Mouse (Mus musculus) CH12.LX (cell line): ENCODE data around the gene Flt3l. TPM values are rescaled to one million over a fixed set of nuclear protein-coding genes. Genes with fewer than 3 reads are reported as not detected.

ENCODE experiments used
- DNase-seq: peaks from one replicate; pipeline ENCODE4 v3.0.0-alpha.2; 2013; ENCODE audit errors: extremely low read depth
- H3K27ac ChIP-seq: 2 replicates; pipeline ENCODE4 v1.5.1; 2012; ENCODE audit warnings: low read depth, mild to moderate bottlenecking, control low read depth, moderate library complexity; ENCODE audit not compliant: insufficient read depth
- H3K27me3 ChIP-seq: replicated peaks from 2 replicates; pipeline ENCODE3; 2012; ENCODE audit warnings: inconsistent platforms
- H3K36me3 ChIP-seq, 2 experiments: replicated peaks in 1 of 2; 2 replicates each; pipeline versions ENCODE3 to v1.6.1; 2012; ENCODE audit warnings: inconsistent platforms in 1 of 2, low read length in 1 of 2, mild to moderate bottlenecking in 1 of 2, mixed read lengths in 1 of 2, moderate library complexity in 1 of 2; ENCODE audit not compliant: control insufficient read depth in 1 of 2, insufficient read depth in 1 of 2
- H3K4me1 ChIP-seq, 2 experiments: 2 replicates each; pipeline ENCODE4 v1.6.1; 2012; ENCODE audit warnings: inconsistent platforms in 1 of 2, moderate library complexity in 1 of 2; ENCODE audit not compliant: insufficient read depth in 2 of 2, control insufficient read depth in 1 of 2
- H3K4me2 ChIP-seq: 2 replicates; pipeline ENCODE4 v1.6.1; 2012; ENCODE audit warnings: low read depth, mild to moderate bottlenecking, control low read depth; ENCODE audit not compliant: poor library complexity, insufficient read depth, severe bottlenecking
- H3K4me3 ChIP-seq, 3 experiments: fragments of 150-350 bp in 1 of 3; sonication (generic) in 1 of 3; replicated peaks in 1 of 3; 2 replicates each; pipeline versions ENCODE3 to v1.5.1; 2011 to 2012; ENCODE audit warnings: low read depth in 2 of 3, low read length in 2 of 3, mild to moderate bottlenecking in 2 of 3, moderate library complexity in 2 of 3, control low read depth in 1 of 3, improper control_type of control experiment in 1 of 3, inconsistent platforms in 1 of 3, mixed read lengths in 1 of 3; ENCODE audit not compliant: poor library complexity in 1 of 3
- H3K79me2 ChIP-seq: replicated peaks from 2 replicates; pipeline ENCODE4 v1.6.1; 2012; ENCODE audit warnings: mild to moderate bottlenecking, moderate library complexity; ENCODE audit not compliant: control insufficient read depth, poor library complexity, insufficient read depth, severe bottlenecking; ENCODE audit errors: extremely low read depth
- H3K9ac ChIP-seq: 2 replicates; pipeline ENCODE4 v1.6.1; 2012; ENCODE audit warnings: low read depth, mild to moderate bottlenecking, control low read depth, moderate library complexity; ENCODE audit not compliant: insufficient read depth
- H3K9me3 ChIP-seq: replicated peaks from 2 replicates; pipeline ENCODE3; 2012; ENCODE audit warnings: low read length, inconsistent platforms, mixed read lengths
- CHD2 ChIP-seq: IDR thresholded peaks from 2 replicates; pipeline ENCODE4 v1.6.1; 2011; ENCODE audit warnings: low read length, improper control_type of control experiment
- ELF1 ChIP-seq: IDR thresholded peaks from 2 replicates; pipeline ENCODE4 v1.6.1; 2014; ENCODE audit warnings: low read depth, mild to moderate bottlenecking, inconsistent platforms, low read length, improper control_type of control experiment
- ETS1 ChIP-seq: conservative IDR thresholded peaks from 2 replicates; pipeline ENCODE4 v1.6.1; 2012; ENCODE audit warnings: low read depth, mild to moderate bottlenecking, inconsistent platforms, low read length, improper control_type of control experiment, moderate library complexity
- GABPA ChIP-seq: IDR thresholded peaks from 2 replicates; pipeline ENCODE4 v1.6.1; 2012; ENCODE audit warnings: low read depth, low read length, improper control_type of control experiment, inconsistent platforms; ENCODE audit not compliant: insufficient replicate concordance
- HCFC1 ChIP-seq: IDR thresholded peaks from 2 replicates; pipeline ENCODE4 v1.6.1; 2012; ENCODE audit warnings: low read depth, mild to moderate bottlenecking, inconsistent platforms, low read length, improper control_type of control experiment
- IRF4 ChIP-seq: IDR thresholded peaks from 2 replicates; pipeline ENCODE4 v1.6.1; 2014; ENCODE audit warnings: low read depth, mild to moderate bottlenecking, inconsistent platforms, low read length, improper control_type of control experiment
- JUND ChIP-seq: conservative IDR thresholded peaks from 2 replicates; pipeline ENCODE4 v1.6.1; 2011; ENCODE audit warnings: low read depth, low read length, improper control_type of control experiment
- MAX ChIP-seq: IDR thresholded peaks from 2 replicates; pipeline ENCODE4 v1.6.1; 2011; ENCODE audit warnings: low read length, improper control_type of control experiment
- MAZ ChIP-seq: IDR thresholded peaks from 2 replicates; pipeline ENCODE4 v1.6.1; 2012; ENCODE audit warnings: low read depth, mild to moderate bottlenecking, inconsistent platforms, low read length, improper control_type of control experiment, moderate library complexity
- MEF2A ChIP-seq: IDR thresholded peaks from 2 replicates; pipeline ENCODE4 v1.6.1; 2014; ENCODE audit warnings: low read depth, mild to moderate bottlenecking, inconsistent platforms, low read length, improper control_type of control experiment, borderline replicate concordance
- MXI1 ChIP-seq: IDR thresholded peaks from 2 replicates; pipeline ENCODE4 v1.6.1; 2011; ENCODE audit warnings: mild to moderate bottlenecking, low read depth, low read length, improper control_type of control experiment
- MYC ChIP-seq: IDR thresholded peaks from 2 replicates; pipeline ENCODE4 v1.6.1; 2011; ENCODE audit warnings: low read depth, mild to moderate bottlenecking, improper control_type of control experiment, low read length
- NELFE ChIP-seq: IDR thresholded peaks from 2 replicates; pipeline ENCODE4 v1.6.1; 2011; ENCODE audit warnings: low read depth, low read length, improper control_type of control experiment
- PAX5 ChIP-seq: IDR thresholded peaks from 2 replicates; pipeline ENCODE4 v1.6.1; 2012; ENCODE audit warnings: low read length, inconsistent platforms, mixed read lengths
- POLR2AphosphoS2 ChIP-seq: IDR thresholded peaks from 2 replicates; pipeline ENCODE4 v1.6.1; 2011; ENCODE audit warnings: low read depth, low read length, improper control_type of control experiment
- RAD21 ChIP-seq: IDR thresholded peaks from 2 replicates; pipeline ENCODE4 v1.6.1; 2011; ENCODE audit warnings: low read depth, mild to moderate bottlenecking, low read length, improper control_type of control experiment, moderate library complexity
- SIN3A ChIP-seq: IDR thresholded peaks from 2 replicates; pipeline ENCODE4 v1.6.1; 2012; ENCODE audit warnings: low read length, improper control_type of control experiment, inconsistent platforms
- SMC3 ChIP-seq: IDR thresholded peaks from 2 replicates; pipeline ENCODE4 v1.6.1; 2011; ENCODE audit warnings: low read depth, low read length, improper control_type of control experiment
- TBP ChIP-seq: conservative IDR thresholded peaks from 2 replicates; pipeline ENCODE4 v1.6.1; 2011; ENCODE audit warnings: low read depth, low read length, improper control_type of control experiment
- TCF12 ChIP-seq: IDR thresholded peaks from 2 replicates; pipeline ENCODE4 v1.6.1; 2014; ENCODE audit warnings: low read depth, mild to moderate bottlenecking, inconsistent platforms, low read length, improper control_type of control experiment
- UBTF ChIP-seq: IDR thresholded peaks from 2 replicates; pipeline ENCODE4 v1.6.1; 2012; ENCODE audit warnings: low read depth, mild to moderate bottlenecking, inconsistent platforms, low read length, improper control_type of control experiment, moderate library complexity
- USF2 ChIP-seq: conservative IDR thresholded peaks from 2 replicates; pipeline ENCODE4 v1.6.1; 2011; ENCODE audit warnings: low read depth, low read length, improper control_type of control experiment
- ZC3H11A ChIP-seq: IDR thresholded peaks from 2 replicates; pipeline ENCODE4 v1.6.1; 2012; ENCODE audit warnings: low read depth, mild to moderate bottlenecking, inconsistent platforms, low read length, improper control_type of control experiment
- ZKSCAN1 ChIP-seq: IDR thresholded peaks from 2 replicates; pipeline ENCODE4 v1.6.1; 2012; ENCODE audit warnings: low read depth, inconsistent platforms, low read length, improper control_type of control experiment, borderline replicate concordance
- ZNF384 ChIP-seq: IDR thresholded peaks from 2 replicates; pipeline ENCODE4 v1.6.1; 2012; ENCODE audit warnings: low read depth, low read length, improper control_type of control experiment, inconsistent platforms
- dilution Hi-C: fragments of 300-500 bp; cut with MboI; formaldehyde crosslinking; loops from 2 replicates; pipeline ENCODE4 v1.14.3; 2020; ENCODE audit warnings: low sequenced_read_pairs; ENCODE audit not compliant: extremely low pct_unique_long_range_greater_than_20kb, extremely low pct_ligation_motif_present
- in situ Hi-C: fragments of 300-500 bp; cut with MboI; formaldehyde crosslinking; loops from 3 replicates; pipeline ENCODE4 v1.14.3; 2019; ENCODE audit warnings: low sequenced_read_pairs, low pct_ligation_motif_present, low pct_unique_long_range_greater_than_20kb, mixed read lengths
- polyA plus RNA-seq: library from polyadenylated mRNA; unstranded; fragments of >175 nt; gene quantifications from 2 replicates; pipeline ENCODE4 v1.2.1, GENCODE M21; 2012; ENCODE audit warnings: low read depth; ENCODE audit not compliant: insufficient read length
- total RNA-seq, 2 experiments: library from RNA; depleted of rRNA; stranded (reverse); fragments of 300-350 nt in 1 of 2; fragments of >200 nt in 1 of 2; gene quantifications; 2 replicates each; pipeline ENCODE4 v1.2.3; 2012 to 2014

Gene Flt3l
- total and polyA plus RNA-seq, 3 experiments: 4.6 to 14.9 (median 4.9) TPM

DNA sequence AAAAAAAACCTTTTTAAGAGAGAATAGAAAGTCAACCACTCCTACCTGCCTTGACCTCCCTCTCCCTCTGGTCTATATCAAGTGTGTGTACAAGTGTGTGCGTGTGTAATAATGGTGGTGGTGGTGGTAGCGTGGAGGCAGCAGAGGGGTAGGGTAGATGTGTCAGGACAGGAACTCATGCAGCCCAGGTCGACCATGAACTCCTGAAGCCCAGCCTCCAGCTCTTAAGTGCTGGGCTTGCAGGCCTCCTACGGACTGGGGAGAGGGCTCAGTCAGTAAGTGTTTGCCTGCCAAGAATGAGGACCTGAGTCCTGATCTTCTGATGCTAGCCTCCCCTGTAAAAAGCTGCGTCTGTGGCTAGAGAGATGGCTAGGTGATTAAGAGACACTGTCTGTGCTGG is 31.3 kb downstream of the Flt3l start:
- in situ Hi-C loops (no loop called here), dilution Hi-C loops (no loop called here)
- no peak for DNase-seq
- H3K79me2 ChIP-seq: no peaks in the 10 kb centered on the region
- no peak overlapping the region for H3K4me2 ChIP-seq
- H3K9me3 ChIP-seq: no peaks in the 10 kb centered on the region
- H3K36me3 ChIP-seq: no peaks in the 10 kb centered on the region
- no peak for TF ChIP-seq TCF12
- TF ChIP-seq ZKSCAN1: no peak
- no peak for TF ChIP-seq SMC3
- no peak for TF ChIP-seq TBP
- TF ChIP-seq RAD21: no peak
- TF ChIP-seq ETS1: no peak
- no peak for TF ChIP-seq MAX
- TF ChIP-seq UBTF: no peak
- TF ChIP-seq NELFE: no peak
- no peak for TF ChIP-seq SIN3A
- no peak for TF ChIP-seq POLR2AphosphoS2
- no peak for TF ChIP-seq MEF2A
- TF ChIP-seq MAZ: no peak
- no peak for TF ChIP-seq HCFC1
- no peak for TF ChIP-seq MXI1
- TF ChIP-seq CHD2: no peak
- no peak for TF ChIP-seq ZC3H11A
- TF ChIP-seq IRF4: no peak
- no peak overlapping the region for H3K27ac ChIP-seq
- H3K4me1 ChIP-seq: no peaks in the 10 kb centered on the region; a peak in 1 of 4 replicates
- H3K9ac ChIP-seq: no peak overlapping the region
- H3K27me3 ChIP-seq: no peaks in the 10 kb centered on the region
- H3K4me3 ChIP-seq: no peak overlapping the region

DNA sequence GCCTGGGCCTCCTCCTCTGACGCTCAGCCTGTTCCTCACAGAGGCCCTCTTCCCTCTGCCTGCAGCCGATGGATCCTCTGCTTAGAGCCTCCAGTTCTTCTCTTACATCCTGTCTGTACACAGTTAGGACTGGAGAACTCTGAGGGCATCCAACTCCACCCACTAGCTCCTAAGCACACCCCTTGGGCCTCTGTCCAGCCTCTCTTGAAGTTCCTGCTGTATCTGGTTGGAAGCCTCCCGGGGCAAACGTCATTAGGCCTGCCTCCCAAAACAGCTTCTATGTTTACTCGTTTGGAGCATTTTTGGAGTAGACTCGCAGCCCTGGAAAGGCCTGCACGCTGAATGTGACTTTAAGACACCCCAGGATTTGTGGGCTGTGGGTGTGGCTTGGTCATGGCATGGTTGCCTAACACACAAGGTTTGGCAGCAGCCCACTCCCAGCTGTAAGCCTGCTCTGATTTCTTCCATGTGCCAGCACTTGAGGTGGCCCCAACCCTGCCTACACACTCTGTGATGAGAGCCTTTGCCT is 32.5 kb downstream of the Flt3l start, which contains the start of gene Fcgrt:
TSS of gene Fcgrt (minus strand) at position 200 of the 529 bp plus-strand sequence.
- no peaks in the 10 kb centered on the region for H3K36me3 ChIP-seq
- dilution Hi-C loops (no loop called here), in situ Hi-C loops (no loop called here)
- no peaks in the 10 kb centered on the region for H3K79me2 ChIP-seq
- H3K27ac ChIP-seq: no peak within 1 kb of the TSS
- H3K9me3 ChIP-seq: no peaks in the 10 kb centered on the region
- no peak within 1 kb of the TSS for H3K4me2 ChIP-seq
- H3K4me3 ChIP-seq: no peak within 1 kb of the TSS
- no peak for DNase-seq
- TF ChIP-seq CHD2 (no peak), USF2 (no peak), MYC (no peak), SMC3 (no peak), JUND (no peak), ELF1 (no peak), ZNF384 (no peak), GABPA (no peak), TCF12 (no peak), PAX5 (no peak), MEF2A (no peak), UBTF (no peak), SIN3A (no peak)
- H3K4me1 ChIP-seq: peaks cover 0 to 2% of the 10 kb centered on the region in 2 experiments; a peak in 2 of 4 replicates
- no peak within 1 kb of the TSS for H3K9ac ChIP-seq
- no peaks in the 10 kb centered on the region for H3K27me3 ChIP-seq
